Mouse (Mus musculus) kidney, postnatal 0 days (tissue): ENCODE data around the gene Ccdc127. TPM values are rescaled to one million over a fixed set of nuclear protein-coding genes. Genes with fewer than 3 reads are reported as not detected.

Source experiments
- ATAC-seq: fragments of 200-750 bp; cut with Nextera tagmentation; replicated peaks from 2 replicates; pipeline ENCODE4 v1.8.0; 2017; ENCODE audit warnings: low read depth, moderate number of reproducible peaks, moderate TSS enrichment, moderate library complexity; ENCODE audit not compliant: low FRiP score
- DNase-seq: peaks from one replicate; pipeline ENCODE4 v3.0.0-alpha.2; 2016; ENCODE audit warnings: low spot score
- H3K27ac ChIP-seq: fragments of 300-500 bp; sonication (generic); 2 replicates; pipeline ENCODE4 v1.5.1; 2014; ENCODE audit warnings: mild to moderate bottlenecking
- H3K27me3 ChIP-seq: fragments of 300-500 bp; sonication (generic); 2 replicates; pipeline ENCODE4 v1.6.1; 2014; ENCODE audit warnings: low read length, mixed read lengths; ENCODE audit not compliant: insufficient read depth
- H3K36me3 ChIP-seq: fragments of 300-500 bp; sonication (generic); 2 replicates; pipeline ENCODE4 v1.6.1; 2014; ENCODE audit warnings: low read length, mixed read lengths; ENCODE audit not compliant: insufficient read depth
- H3K4me1 ChIP-seq: fragments of 300-500 bp; sonication (generic); replicated peaks from 2 replicates; pipeline ENCODE4 v1.6.1; 2014; ENCODE audit warnings: antibody characterized with exemption, low read length, mixed read lengths; ENCODE audit not compliant: insufficient read depth
- H3K4me2 ChIP-seq: fragments of 300-500 bp; sonication (generic); 2 replicates; pipeline ENCODE4 v1.6.1; 2014; ENCODE audit warnings: mild to moderate bottlenecking, low read length, moderate library complexity, mixed read lengths
- H3K4me3 ChIP-seq: fragments of 300-500 bp; sonication (generic); replicated peaks from 2 replicates; pipeline ENCODE4 v1.5.1; 2014; ENCODE audit warnings: low read depth, low read length
- H3K9ac ChIP-seq: fragments of 300-500 bp; sonication (generic); 2 replicates; pipeline ENCODE4 v1.6.1; 2014; ENCODE audit warnings: low read depth, low read length
- H3K9me3 ChIP-seq: fragments of 300-500 bp; sonication (generic); replicated peaks from 2 replicates; pipeline ENCODE4 v1.6.1; 2016; ENCODE audit warnings: low read length, inconsistent platforms, mixed read lengths
- CTCF ChIP-seq: IDR thresholded peaks from 2 replicates; pipeline ENCODE4 v1.5.1; 2016; ENCODE audit warnings: antibody characterized with exemption, low read depth, mild to moderate bottlenecking, moderate library complexity
- WGBS: fragments of 180-500 bp; shearing (Covaris S2); extraction: QIAGEN DNeasy Blood & Tissue Kit; methylation state at CpG from one replicate; pipeline ENCODE4 v1.1.7; 2014; 5-methylcytosine and 5-hydroxymethylcytosine counted together
- polyA plus RNA-seq: library from polyadenylated mRNA; unstranded; fragments of >200 nt; fragmentation: Nextera tagmentation; extraction: Ambion mirVana; gene quantifications from 2 replicates; pipeline ENCODE4 v1.2.1, GENCODE M21; 2015

Ccdc127 gene
- polyA plus RNA-seq, 1 experiment from 2014 or later = 42.7 TPM

GRCm38 (mm10) chr13:74305780-74306179 lies 44.3 kb upstream of the Ccdc127 start:
- H3K4me2 ChIP-seq = no peak overlapping the region
- ATAC-seq (no peak), DNase-seq (no peak)
- no peaks in the 10 kb centered on the region for H3K27me3 ChIP-seq
- H3K4me1 ChIP-seq = no peaks in the 10 kb centered on the region
- no peak overlapping the region for H3K27ac ChIP-seq
- TF ChIP-seq CTCF = no peak
- no peaks in the 10 kb centered on the region for H3K9me3 ChIP-seq
- no peak overlapping the region for H3K9ac ChIP-seq
- no peak overlapping the region for H3K4me3 ChIP-seq
- peaks cover 49% of the 10 kb centered on the region for H3K36me3 ChIP-seq
- 89% methylated on average over 1 of the region's 1 CpGs for WGBS

- ATAC-seq (no peak), DNase-seq (no peak)
- H3K9me3 ChIP-seq = no peaks in the 10 kb centered on the region
- no peak overlapping the region for H3K4me2 ChIP-seq
- no peaks in the 10 kb centered on the region for H3K4me1 ChIP-seq
- H3K9ac ChIP-seq = no peak overlapping the region
- no peak overlapping the region for H3K27ac ChIP-seq
- H3K27me3 ChIP-seq = no peaks in the 10 kb centered on the region
- no peak overlapping the region for H3K4me3 ChIP-seq
- no peak for TF ChIP-seq CTCF
- WGBS = 95% methylated on average over 3 of the region's 3 CpGs
- H3K36me3 ChIP-seq = peaks cover 16% of the 10 kb centered on the region
Observed at GRCm38 (mm10) chr13:74314616-74315015, 35.5 kb upstream of the Ccdc127 start.

- peaks cover 9% of the 10 kb centered on the region; the same call in 1 of the 2 replicates for H3K36me3 ChIP-seq
- H3K4me1 ChIP-seq = no peaks in the 10 kb centered on the region
- no peak for ATAC-seq
- H3K4me3 ChIP-seq = peak overlapping the region; percentile 90
- no peaks in the 10 kb centered on the region for H3K9me3 ChIP-seq
- H3K4me2 ChIP-seq = peak overlapping the region; percentile 84
- peak overlapping the region; percentile 90 for H3K27ac ChIP-seq
- peak overlapping the region; percentile 86 for H3K9ac ChIP-seq
- DNase-seq = peak; percentile 27
- WGBS = 22% methylated on average over 4 of the region's 4 CpGs
- no peak for TF ChIP-seq CTCF
- H3K27me3 ChIP-seq = no peaks in the 10 kb centered on the region
Observed at GRCm38 (mm10) chr13:74316386-74316785, 33.7 kb upstream of the Ccdc127 start.

- Histone ChIP-seq H3K27ac (peak overlapping the region; percentile 90), H3K4me3 (peak overlapping the region; percentile 90)
- ATAC-seq = no peak
Observed at GRCm38 (mm10) chr13:74316789-74317169, 33.3 kb upstream of the Ccdc127 start.

GRCm38 (mm10) chr13:74317170-74317849 lies 32.8 kb upstream of the Ccdc127 start, which contains the start of gene Pdcd6:
TSS of gene Pdcd6 (minus strand) at chr13:74317580.
- Histone ChIP-seq H3K4me1 (no peaks in the 10 kb centered on the region), H3K9me3 (no peaks in the 10 kb centered on the region), H3K9ac (peak within 1 kb of the TSS; percentile 86), H3K36me3 (peaks cover 17% of the 10 kb centered on the region; the same call in 1 of the 2 replicates), H3K4me3 (peak within 1 kb of the TSS; percentile 90), H3K27me3 (no peaks in the 10 kb centered on the region), H3K27ac (peak within 1 kb of the TSS; percentile 90), H3K4me2 (peak within 1 kb of the TSS; percentile 84)
- DNase-seq (peak; percentile 98), ATAC-seq (peak; percentile 99)
- WGBS = under 1% methylated on average over 34 of the region's 36 CpGs
- TF ChIP-seq CTCF = no peak

More at GRCm38 (mm10) chr13:74316789-74317169, 33.3 kb upstream of the Ccdc127 start:
- peak overlapping the region; percentile 84 for H3K4me2 ChIP-seq
- WGBS = 2% methylated on average over 15 of the region's 15 CpGs
- peaks cover 12% of the 10 kb centered on the region; the same call in 1 of the 2 replicates for H3K36me3 ChIP-seq
- H3K4me1 ChIP-seq = no peaks in the 10 kb centered on the region
- no peak for TF ChIP-seq CTCF
- H3K27me3 ChIP-seq = no peaks in the 10 kb centered on the region
- no peak for DNase-seq
- peak overlapping the region; percentile 86 for H3K9ac ChIP-seq
- no peaks in the 10 kb centered on the region for H3K9me3 ChIP-seq

- Histone ChIP-seq H3K9me3 (no peaks in the 10 kb centered on the region), H3K27ac (no peak overlapping the region), H3K4me3 (no peak overlapping the region), H3K27me3 (no peaks in the 10 kb centered on the region), H3K4me2 (no peak overlapping the region), H3K36me3 (peaks cover 62% of the 10 kb centered on the region), H3K4me1 (no peaks in the 10 kb centered on the region), H3K9ac (no peak overlapping the region)
- ATAC-seq (no peak), DNase-seq (no peak)
- no peak for TF ChIP-seq CTCF
Observed at GRCm38 (mm10) chr13:74329321-74329720, 20.8 kb upstream of the Ccdc127 start.
